Mouse (Mus musculus): ENCODE data around the gene Tmem203.

Tmem203 gene

GRCm38 (mm10) chr2:25264851-25265250 lies 9.6 kb downstream of the Tmem203 start:
- no peak for DNase-seq

- DNase-seq, result no peak
Measured at GRCm38 (mm10) chr2:25265897-25266656, 10.8 kb downstream of the Tmem203 start.

- peak; percentile 75 for DNase-seq
Measured at GRCm38 (mm10) chr2:25266720-25267119, 11.5 kb downstream of the Tmem203 start.

GRCm38 (mm10) chr2:25267241-25267640 lies 12.0 kb downstream of the Tmem203 start:
- DNase-seq, result no peak

- no peak for DNase-seq
Measured at GRCm38 (mm10) chr2:25267746-25268309, 12.6 kb downstream of the Tmem203 start.

GRCm38 (mm10) chr2:25271827-25272511 lies 16.7 kb downstream of the Tmem203 start, which contains the start of the genes Ssna1 and Anapc2:
TSS of gene Ssna1 (minus strand) at chr2:25272438.
TSS of gene Anapc2 (plus strand) at chr2:25272478.
- peak; percentile 98 for DNase-seq

GRCm38 (mm10) chr2:25272515-25272914 lies 17.3 kb downstream of the Tmem203 start:
- no peak for DNase-seq

- no peak for DNase-seq
Measured at GRCm38 (mm10) chr2:25273010-25273409, 17.8 kb downstream of the Tmem203 start.

- DNase-seq, result peak; percentile 75
Measured at GRCm38 (mm10) chr2:25278928-25279882, 24.0 kb downstream of the Tmem203 start.

- no peak for DNase-seq
Measured at GRCm38 (mm10) chr2:25285551-25285950, 30.3 kb downstream of the Tmem203 start.

GRCm38 (mm10) chr2:25286314-25286713 lies 31.1 kb downstream of the Tmem203 start:
- DNase-seq, result no peak

GRCm38 (mm10) chr2:25286837-25287636 lies 31.8 kb downstream of the Tmem203 start:
- DNase-seq, result no peak

GRCm38 (mm10) chr2:25287927-25288649 lies 32.8 kb downstream of the Tmem203 start, which contains the start of gene Tmem210:
TSS of gene Tmem210 (plus strand) at chr2:25288145.
- DNase-seq, result no peak

- DNase-seq, result no peak
Measured at GRCm38 (mm10) chr2:25288734-25289345, 33.6 kb downstream of the Tmem203 start.

GRCm38 (mm10) chr2:25289651-25290050 lies 34.4 kb downstream of the Tmem203 start, which contains the start of gene Lrrc26:
TSS of gene Lrrc26 (plus strand) at chr2:25289915.
- DNase-seq, result no peak

- DNase-seq, result peak; percentile 79
Measured at GRCm38 (mm10) chr2:25290101-25290815, 35.0 kb downstream of the Tmem203 start.

- no peak for DNase-seq
Measured at GRCm38 (mm10) chr2:25290816-25291130, 35.5 kb downstream of the Tmem203 start.

GRCm38 (mm10) chr2:25291184-25292053 lies 36.2 kb downstream of the Tmem203 start:
- no peak for DNase-seq

- DNase-seq, result no peak
Measured at GRCm38 (mm10) chr2:25292054-25292544, 36.9 kb downstream of the Tmem203 start.
